Mouse (Mus musculus) limb, embryonic 13.5 days (tissue): Measurements from ENCODE around the gene Tmem86a. TPM values are rescaled to one million over a fixed set of nuclear protein-coding genes. Genes with fewer than 3 reads are reported as not detected.
"Not testable (repeated sequence)": the region's sequence is repeated elsewhere in the genome, so short reads cannot be mapped to it uniquely, and the experiment has no call there.

Source experiments
- ATAC-seq: fragments of 200-750 bp; cut with Nextera tagmentation; 2 replicates; pipeline ENCODE4 v1.8.0; 2017; ENCODE audit warnings: low read depth, moderate number of reproducible peaks, moderate TSS enrichment; ENCODE audit not compliant: low FRiP score
- H3K27ac ChIP-seq: fragments of 300-500 bp; sonication (generic); 2 replicates; pipeline ENCODE4 v1.5.1; 2015; ENCODE audit warnings: inconsistent platforms, mild to moderate bottlenecking, moderate library complexity
- H3K27me3 ChIP-seq: fragments of 300-500 bp; sonication (generic); 2 replicates; pipeline ENCODE4 v1.6.1; 2015; ENCODE audit warnings: mild to moderate bottlenecking, inconsistent platforms
- H3K36me3 ChIP-seq: fragments of 300-500 bp; sonication (generic); 2 replicates; pipeline ENCODE4 v1.6.1; 2015; ENCODE audit warnings: inconsistent platforms, mild to moderate bottlenecking, moderate library complexity
- H3K4me1 ChIP-seq: fragments of 300-500 bp; sonication (generic); 2 replicates; pipeline ENCODE4 v1.6.1; 2015; ENCODE audit warnings: inconsistent platforms
- H3K4me2 ChIP-seq: fragments of 300-500 bp; sonication (generic); replicated peaks from 2 replicates; pipeline ENCODE4 v1.6.1; 2015; ENCODE audit warnings: inconsistent platforms, mild to moderate bottlenecking, moderate library complexity
- H3K4me3 ChIP-seq: fragments of 300-500 bp; sonication (generic); 2 replicates; pipeline ENCODE4 v1.5.1; 2015; ENCODE audit warnings: moderate library complexity, mild to moderate bottlenecking, inconsistent platforms
- H3K9ac ChIP-seq: fragments of 300-500 bp; sonication (generic); 2 replicates; pipeline ENCODE4 v1.6.1; 2015; ENCODE audit warnings: mild to moderate bottlenecking, inconsistent platforms
- H3K9me3 ChIP-seq: fragments of 300-500 bp; sonication (generic); 2 replicates; pipeline ENCODE4 v1.6.1; 2016; ENCODE audit warnings: inconsistent platforms
- WGBS: fragments of 180-500 bp; shearing (Covaris S2); methylation state at CpG from one replicate; pipeline ENCODE4 v1.1.7; 2015; 5-methylcytosine and 5-hydroxymethylcytosine counted together
- polyA plus RNA-seq: library from polyadenylated mRNA; unstranded; fragments of >200 nt; fragmentation: Nextera tagmentation; extraction: Ambion mirVana; gene quantifications from 2 replicates; pipeline ENCODE4 v1.2.1, GENCODE M21; 2015

Gene Tmem86a
- polyA plus RNA-seq, 1 experiment from 2014 or later = 28.9 TPM

- H3K9ac ChIP-seq = no peak overlapping the region
These were observed 34.9 kb upstream of the Tmem86a start for GRCm38 (mm10) chr7:47015390-47016065.

DNA sequence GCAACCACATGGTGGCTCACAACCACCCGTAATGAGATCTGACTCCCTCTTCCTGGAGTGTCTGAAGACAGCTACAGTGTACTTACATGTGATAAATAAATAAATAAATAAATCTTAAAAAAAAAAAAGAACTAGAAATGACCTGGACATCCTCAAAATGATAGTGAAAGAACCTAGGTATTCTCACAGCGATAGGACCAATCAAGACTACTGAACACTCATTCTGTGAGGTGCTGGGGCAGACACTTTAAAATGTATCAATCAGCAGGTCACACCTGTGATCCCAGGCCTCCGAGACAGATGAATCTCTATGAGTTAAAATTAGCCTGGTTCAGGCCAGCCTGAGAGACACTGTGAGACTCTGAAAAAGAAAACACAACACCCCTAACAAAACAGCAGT is 33.8 kb upstream of the Tmem86a start:
- Histone ChIP-seq H3K9ac (no peak overlapping the region), H3K4me1 (peaks cover 11% of the 10 kb centered on the region), H3K4me2 (no peak overlapping the region), H3K27ac (no peak overlapping the region), H3K27me3 (0 out of 2 replicates have a peak, but pooled peaks cover 3% of the 10 kb centered on the region), H3K4me3 (no peak overlapping the region), H3K9me3 (no peaks in the 10 kb centered on the region), H3K36me3 (no peaks in the 10 kb centered on the region)
- WGBS = 85% methylated on average over 3 of the region's 3 CpGs
- ATAC-seq = no peak

More at GRCm38 (mm10) chr7:47015390-47016065, 34.9 kb upstream of the Tmem86a start:
- 11% methylated on average over 6 of the region's 6 CpGs for WGBS
- Histone ChIP-seq H3K36me3 (no peaks in the 10 kb centered on the region), H3K27me3 (0 out of 2 replicates have a peak, but pooled peaks cover 3% of the 10 kb centered on the region), H3K27ac (peak overlapping the region; percentile 77; the same call in 1 of the 2 replicates), H3K4me2 (peak overlapping the region; percentile 55), H3K4me3 (no peak overlapping the region), H3K4me1 (peaks cover 6% of the 10 kb centered on the region), H3K9me3 (no peaks in the 10 kb centered on the region)
- ATAC-seq = peak; percentile 94

GRCm38 (mm10) chr7:47017146-47017545 is 33.3 kb upstream of the Tmem86a start:
- Histone ChIP-seq H3K4me1 (peaks cover 11% of the 10 kb centered on the region), H3K9me3 (no peaks in the 10 kb centered on the region), H3K4me2 (no peak overlapping the region), H3K27me3 (0 out of 2 replicates have a peak, but pooled peaks cover 3% of the 10 kb centered on the region), H3K4me3 (no peak overlapping the region), H3K27ac (no peak overlapping the region), H3K9ac (no peak overlapping the region), H3K36me3 (no peaks in the 10 kb centered on the region)
- no peak for ATAC-seq
- WGBS = 45% methylated on average over 7 of the region's 7 CpGs

DNA sequence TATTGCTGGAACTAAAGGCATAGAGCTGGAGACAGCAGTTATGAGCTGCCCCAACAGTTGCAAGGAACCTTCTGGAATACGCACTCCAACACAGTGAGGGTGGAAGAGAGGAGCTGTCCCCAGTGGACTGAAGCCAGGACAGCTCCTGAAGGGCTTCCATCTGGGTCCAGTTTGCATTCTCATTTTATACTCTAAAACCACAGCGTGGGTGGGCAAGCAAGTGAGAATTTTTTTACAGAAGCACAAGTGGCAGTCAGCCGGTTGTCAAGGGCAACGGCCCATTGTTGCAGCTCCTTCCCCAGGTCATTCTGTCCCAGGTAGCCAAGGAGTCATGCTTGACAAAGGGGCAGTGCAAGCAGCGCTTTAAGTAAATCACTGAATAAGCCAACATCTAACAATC is 30.8 kb upstream of the Tmem86a start:
- peaks cover 8% of the 10 kb centered on the region; the same call in 1 of the 2 replicates for H3K27me3 ChIP-seq
- H3K9ac ChIP-seq = no peak overlapping the region
- H3K36me3 ChIP-seq = no peaks in the 10 kb centered on the region
- no peak overlapping the region for H3K4me3 ChIP-seq
- ATAC-seq = no peak
- H3K27ac ChIP-seq = no peak overlapping the region
- H3K4me2 ChIP-seq = no peak overlapping the region
- WGBS = 66% methylated on average over 5 of the region's 5 CpGs
- H3K4me1 ChIP-seq = peaks cover 11% of the 10 kb centered on the region
- no peaks in the 10 kb centered on the region for H3K9me3 ChIP-seq

GRCm38 (mm10) chr7:47020956-47021355 is 29.4 kb upstream of the Tmem86a start:
- Histone ChIP-seq H3K9ac (no peak overlapping the region), H3K27ac (no peak overlapping the region), H3K36me3 (no peaks in the 10 kb centered on the region), H3K4me2 (peak overlapping the region; percentile 27; the same call in 1 of the 2 replicates), H3K4me1 (0 out of 2 replicates have a peak, but pooled peaks cover 4% of the 10 kb centered on the region), H3K9me3 (no peaks in the 10 kb centered on the region), H3K27me3 (peaks cover 8% of the 10 kb centered on the region; the same call in 1 of the 2 replicates), H3K4me3 (no peak overlapping the region)
- WGBS = 8% methylated on average over 8 of the region's 8 CpGs
- no peak for ATAC-seq

- Histone ChIP-seq H3K4me1 (0 out of 2 replicates have a peak, but pooled peaks cover 4% of the 10 kb centered on the region), H3K4me3 (no peak overlapping the region), H3K9ac (no peak overlapping the region), H3K27ac (no peak overlapping the region), H3K36me3 (no peaks in the 10 kb centered on the region), H3K27me3 (peaks cover 8% of the 10 kb centered on the region; the same call in 1 of the 2 replicates), H3K4me2 (no peak overlapping the region), H3K9me3 (no peaks in the 10 kb centered on the region)
- 67% methylated on average over 7 of the region's 8 CpGs for WGBS
- ATAC-seq = no peak
These were observed 27.9 kb upstream of the Tmem86a start for GRCm38 (mm10) chr7:47022482-47022881.

DNA sequence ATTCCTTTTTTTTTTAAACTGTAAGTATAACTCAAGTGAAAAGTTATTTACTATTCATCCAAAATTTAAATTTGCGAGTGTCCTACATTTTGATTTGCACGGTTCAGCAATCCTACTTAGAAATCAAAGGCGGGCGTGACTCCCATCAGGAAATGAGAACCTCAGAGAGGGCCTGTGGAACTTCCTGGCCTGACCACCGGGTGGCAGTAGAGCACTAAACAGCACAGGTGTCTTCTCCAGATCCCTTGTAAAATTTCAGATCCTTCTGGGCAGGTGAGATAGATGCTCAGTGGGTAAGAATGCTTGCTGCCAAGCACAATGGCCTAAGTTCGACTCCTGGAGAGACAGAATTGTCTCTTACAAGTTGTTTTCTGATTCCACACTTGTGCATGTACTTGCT is 26.9 kb upstream of the Tmem86a start:
- no peaks in the 10 kb centered on the region for H3K9me3 ChIP-seq
- H3K27me3 ChIP-seq = peaks cover 8% of the 10 kb centered on the region; the same call in 1 of the 2 replicates
- no peak overlapping the region for H3K4me2 ChIP-seq
- 0 out of 2 replicates have a peak, but pooled peaks cover 4% of the 10 kb centered on the region for H3K4me1 ChIP-seq
- no peak overlapping the region for H3K9ac ChIP-seq
- 18% methylated on average over 6 of the region's 6 CpGs for WGBS
- no peaks in the 10 kb centered on the region for H3K36me3 ChIP-seq
- H3K27ac ChIP-seq = no peak overlapping the region
- H3K4me3 ChIP-seq = no peak overlapping the region
- ATAC-seq = 0 out of 2 replicates have a peak, but pooled peaks have one; percentile 29

DNA sequence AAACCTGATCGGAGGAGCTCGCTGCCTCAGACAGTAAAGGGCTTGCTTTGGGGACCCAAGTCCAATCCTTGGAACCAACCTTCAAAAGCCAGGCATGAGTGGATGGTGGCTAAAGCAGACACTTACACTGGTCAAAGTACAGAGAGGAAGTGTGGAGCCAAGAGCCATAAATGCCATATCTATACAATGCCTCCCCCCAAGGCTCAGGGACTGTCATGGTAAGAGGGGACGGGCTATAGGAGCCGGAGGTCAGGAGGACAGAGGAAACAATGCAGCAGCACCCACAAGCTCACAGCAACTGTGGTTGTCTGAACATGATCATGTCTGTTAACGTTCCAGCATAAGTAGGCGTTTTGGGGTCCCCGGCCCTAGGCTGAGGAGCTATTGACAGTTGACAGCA is 25.9 kb upstream of the Tmem86a start:
- H3K4me1 ChIP-seq = 0 out of 2 replicates have a peak, but pooled peaks cover 4% of the 10 kb centered on the region
- H3K9me3 ChIP-seq = no peaks in the 10 kb centered on the region
- H3K27me3 ChIP-seq = peaks cover 8% of the 10 kb centered on the region; the same call in 1 of the 2 replicates
- H3K4me2 ChIP-seq = no peak overlapping the region
- WGBS = 88% methylated on average over 7 of the region's 7 CpGs
- H3K27ac ChIP-seq = no peak overlapping the region
- H3K9ac ChIP-seq = no peak overlapping the region
- no peaks in the 10 kb centered on the region for H3K36me3 ChIP-seq
- H3K4me3 ChIP-seq = no peak overlapping the region
- no peak for ATAC-seq

DNA sequence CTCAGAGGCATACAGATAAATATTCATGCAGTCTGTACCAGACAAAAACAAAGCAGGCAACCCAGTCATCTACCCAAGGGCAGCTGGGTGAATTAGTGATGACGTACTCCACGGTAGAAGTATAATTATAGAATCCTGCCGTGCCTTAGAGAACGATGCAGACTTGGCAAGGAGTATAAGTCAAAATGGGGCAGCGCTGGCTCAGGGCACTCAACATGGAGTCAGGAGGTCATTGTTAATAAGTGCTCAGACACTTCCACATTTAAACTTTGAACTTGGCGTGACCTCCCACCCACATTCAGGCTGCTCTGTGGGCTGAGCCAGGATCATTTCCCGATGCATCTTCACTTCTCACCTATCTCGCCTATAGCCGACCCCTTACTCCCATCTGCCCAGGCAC is 25.0 kb upstream of the Tmem86a start:
- no peaks in the 10 kb centered on the region for H3K9me3 ChIP-seq
- H3K9ac ChIP-seq = no peak overlapping the region
- H3K4me1 ChIP-seq = 0 out of 2 replicates have a peak, but pooled peaks cover 4% of the 10 kb centered on the region
- peaks cover 6% of the 10 kb centered on the region; the same call in 1 of the 2 replicates for H3K27me3 ChIP-seq
- no peak overlapping the region for H3K27ac ChIP-seq
- H3K36me3 ChIP-seq = no peaks in the 10 kb centered on the region
- H3K4me2 ChIP-seq = no peak overlapping the region
- H3K4me3 ChIP-seq = no peak overlapping the region
- no peak for ATAC-seq
- WGBS = 76% methylated on average over 9 of the region's 9 CpGs

DNA sequence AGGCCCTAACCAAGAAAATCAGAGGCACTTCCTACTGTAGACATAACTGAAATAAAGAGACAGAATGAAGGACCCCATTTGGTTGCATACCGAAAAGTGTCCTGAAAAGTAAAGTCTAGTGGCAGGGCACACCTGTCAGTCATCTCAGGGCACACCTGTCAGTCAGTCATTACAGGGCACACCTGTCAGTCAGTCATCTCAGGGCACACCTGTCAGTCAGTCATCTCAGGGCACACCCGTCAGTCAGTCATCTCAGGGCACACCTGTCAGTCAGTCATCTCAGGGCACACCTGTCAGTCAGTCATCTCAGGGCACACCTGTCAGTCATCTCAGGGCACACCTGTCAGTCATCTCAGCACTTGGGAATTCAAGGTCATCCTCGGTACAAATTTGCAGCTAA is 23.5 kb upstream of the Tmem86a start:
- not testable (repeated sequence) for H3K27ac ChIP-seq, H3K4me1 ChIP-seq, H3K9ac ChIP-seq, ATAC-seq, H3K36me3 ChIP-seq, H3K9me3 ChIP-seq, H3K27me3 ChIP-seq, H3K4me3 ChIP-seq, H3K4me2 ChIP-seq
- 81% methylated on average over 3 of the region's 3 CpGs for WGBS

DNA sequence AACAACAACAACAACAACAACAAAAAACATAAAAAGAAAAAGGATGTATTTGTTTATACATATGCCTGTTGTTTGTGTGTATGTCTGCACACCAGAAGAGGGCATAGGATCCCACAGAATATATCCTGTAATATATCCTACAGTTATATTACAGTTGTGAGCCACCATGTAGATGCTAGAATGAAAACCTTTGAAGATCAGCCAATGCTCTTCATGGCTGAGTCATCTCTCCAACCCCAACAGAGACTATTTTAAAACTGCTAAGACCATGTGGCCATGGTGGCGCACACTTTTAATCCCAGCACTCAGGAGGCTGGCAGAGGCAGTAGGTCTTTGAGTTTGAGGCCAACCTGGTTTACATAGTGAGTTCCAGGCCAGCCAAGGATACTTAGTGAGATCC is 22.9 kb upstream of the Tmem86a start:
- Histone ChIP-seq H3K9ac (no peak overlapping the region), H3K27ac (no peak overlapping the region), H3K9me3 (no peaks in the 10 kb centered on the region), H3K27me3 (peaks cover 4% of the 10 kb centered on the region; the same call in 1 of the 2 replicates), H3K36me3 (no peaks in the 10 kb centered on the region), H3K4me3 (no peak overlapping the region), H3K4me1 (no peaks in the 10 kb centered on the region), H3K4me2 (no peak overlapping the region)
- 97% methylated on average over 1 of the region's 1 CpGs for WGBS
- ATAC-seq = no peak

DNA sequence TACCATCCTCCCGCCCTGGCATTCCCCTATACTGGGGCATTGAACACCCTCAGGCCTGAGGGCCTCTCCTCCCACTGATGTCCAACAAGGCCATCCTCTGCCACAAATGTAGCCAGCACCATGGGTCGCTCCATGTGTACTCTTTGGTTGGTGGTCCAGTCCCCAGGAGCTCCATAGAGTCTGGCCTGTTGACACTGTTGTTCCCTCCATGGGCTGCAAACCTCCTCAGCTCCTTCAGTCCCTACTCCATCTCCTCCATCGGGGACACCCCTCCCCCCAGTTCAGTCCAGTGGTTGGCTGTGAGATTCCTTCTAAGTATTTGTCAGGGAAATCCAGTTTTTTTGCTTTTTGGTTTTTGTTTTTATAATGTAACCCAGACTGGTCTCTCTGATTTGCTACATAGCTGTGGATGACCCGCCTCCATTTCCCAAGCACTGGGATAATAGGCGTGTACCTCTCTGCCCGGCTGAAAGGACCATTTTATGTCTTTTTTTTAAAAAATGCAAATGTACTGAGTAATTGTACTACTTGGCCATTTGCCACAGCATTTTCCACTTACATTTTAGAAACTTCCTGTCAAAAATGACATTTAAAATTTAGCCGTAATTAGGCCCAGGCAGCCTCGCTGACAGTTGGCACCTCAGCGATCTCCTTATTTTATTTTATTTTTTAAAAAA is 19.7 kb upstream of the Tmem86a start:
- Histone ChIP-seq H3K4me1 (no peaks in the 10 kb centered on the region), H3K36me3 (no peaks in the 10 kb centered on the region), H3K27me3 (no peaks in the 10 kb centered on the region), H3K9ac (no peak overlapping the region), H3K27ac (no peak overlapping the region), H3K9me3 (no peaks in the 10 kb centered on the region), H3K4me3 (no peak overlapping the region), H3K4me2 (no peak overlapping the region)
- no peak for ATAC-seq
- whole genome bisulfite sequencing = 76% methylated on average over 9 of the region's 9 CpGs
